Mouse (Mus musculus): ENCODE data around the gene Tmem229b.
"Not testable (repeated sequence)": the region's sequence is repeated elsewhere in the genome, so short reads cannot be mapped to it uniquely, and the experiment has no call there.

Tmem229b gene

GRCm38 (mm10) chr12:79006478-79007125, 825 bp downstream of the Tmem229b start:
- DNase-seq (ENCODE audit: low spot score in 2 of 2): peak; percentile 55 to 63

- no peak for DNase-seq (ENCODE audit: low spot score in 2 of 2)
Measured at GRCm38 (mm10) chr12:79006076-79006475, 1.4 kb downstream of the Tmem229b start.

- no peak for DNase-seq (ENCODE audit: low spot score in 2 of 2)
Measured at GRCm38 (mm10) chr12:79005456-79005855, 2.0 kb downstream of the Tmem229b start.

- DNase-seq (ENCODE audit: low spot score in 2 of 2): no peak
Measured at GRCm38 (mm10) chr12:79002978-79003377, 4.4 kb downstream of the Tmem229b start.

- no peak for DNase-seq (ENCODE audit: low spot score in 2 of 2)
Measured at GRCm38 (mm10) chr12:79002406-79002805, 5.0 kb downstream of the Tmem229b start.

- DNase-seq (ENCODE audit: low spot score in 2 of 2): no peak
Measured at GRCm38 (mm10) chr12:78996711-78997110, 10.7 kb downstream of the Tmem229b start.

- DNase-seq (ENCODE audit: low spot score in 2 of 2): no peak
Measured at GRCm38 (mm10) chr12:78996271-78996670, 11.2 kb downstream of the Tmem229b start.

- DNase-seq (ENCODE audit: low spot score in 2 of 2): no peak
Measured at GRCm38 (mm10) chr12:78987581-78988081, 19.8 kb downstream of the Tmem229b start.

GRCm38 (mm10) chr12:78984035-78984432, 23.4 kb downstream of the Tmem229b start:
- peak in 1 of 2 experiments; percentile 36 for DNase-seq (ENCODE audit: low spot score in 2 of 2)

- DNase-seq (ENCODE audit: low spot score in 2 of 2): no peak
Measured at GRCm38 (mm10) chr12:78983296-78984034, 24.0 kb downstream of the Tmem229b start.

GRCm38 (mm10) chr12:78981938-78982825, 25.2 kb downstream of the Tmem229b start:
- no peak for DNase-seq (ENCODE audit: low spot score in 2 of 2)

GRCm38 (mm10) chr12:78981131-78981530, 26.3 kb downstream of the Tmem229b start:
- no peak for DNase-seq (ENCODE audit: low spot score in 2 of 2)

GRCm38 (mm10) chr12:78980683-78981091, 26.7 kb downstream of the Tmem229b start:
- DNase-seq (ENCODE audit: low spot score in 2 of 2): peak in 1 of 2 experiments; percentile 21

GRCm38 (mm10) chr12:78977552-78977951, 29.9 kb downstream of the Tmem229b start:
- DNase-seq (ENCODE audit: low spot score in 2 of 2): no peak

GRCm38 (mm10) chr12:78977078-78977477, 30.3 kb downstream of the Tmem229b start:
- DNase-seq (ENCODE audit: low spot score in 2 of 2): no peak

GRCm38 (mm10) chr12:78975836-78976235, 31.6 kb downstream of the Tmem229b start:
- DNase-seq (ENCODE audit: low spot score in 2 of 2): no peak

- DNase-seq (ENCODE audit: low spot score in 2 of 2): no peak
Measured at GRCm38 (mm10) chr12:78974767-78975166, 32.7 kb downstream of the Tmem229b start.

- no peak for DNase-seq (ENCODE audit: low spot score in 2 of 2)
Measured at GRCm38 (mm10) chr12:78973779-78974178, 33.6 kb downstream of the Tmem229b start.

- no peak for DNase-seq (ENCODE audit: low spot score in 2 of 2)
Measured at GRCm38 (mm10) chr12:78971649-78972048, 35.8 kb downstream of the Tmem229b start.

- DNase-seq (ENCODE audit: low spot score in 2 of 2): no peak
Measured at GRCm38 (mm10) chr12:78970725-78971124, 36.7 kb downstream of the Tmem229b start.

- not testable (repeated sequence) for DNase-seq (ENCODE audit: low spot score in 2 of 2)
Measured at GRCm38 (mm10) chr12:78964496-78964895, 42.9 kb downstream of the Tmem229b start.

GRCm38 (mm10) chr12:78956405-78956804, 51.0 kb downstream of the Tmem229b start:
- DNase-seq (ENCODE audit: low spot score in 2 of 2): no peak

Measured in frontal cortex, postnatal 10 days (tissue).